Mouse (Mus musculus): Measurements from ENCODE around the gene Pick1. TPM values are rescaled to one million over a fixed set of nuclear protein-coding genes. Genes with fewer than 3 reads are reported as not detected.

Gene Pick1
- polyA plus RNA-seq, 1 experiment from 2014 or later: 52.5 TPM

DNA sequence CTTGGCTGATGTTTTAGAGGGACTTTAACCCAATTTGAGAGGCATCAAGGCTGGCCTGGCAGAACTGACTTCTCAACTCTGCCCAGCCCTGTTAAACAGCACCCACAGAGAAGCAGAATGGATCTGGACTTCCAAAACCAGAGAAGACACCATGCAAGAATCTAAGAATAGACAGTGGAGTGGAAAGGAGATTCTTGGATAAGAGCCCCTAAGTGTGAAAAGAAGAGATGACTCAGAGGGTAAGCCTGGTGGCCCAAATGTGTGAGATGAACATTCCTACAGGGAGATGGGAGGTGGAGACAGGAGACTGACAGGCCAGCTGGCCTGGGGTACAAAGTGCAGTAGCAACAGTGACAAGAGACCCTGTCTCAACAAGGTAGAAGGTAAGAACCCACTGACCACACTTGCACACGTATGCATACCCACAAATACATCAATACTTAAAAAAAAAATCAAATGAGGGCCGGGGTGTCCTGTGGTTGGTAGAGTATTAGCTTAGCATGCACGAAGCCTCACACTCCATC, 33.9 kb downstream of the Pick1 start:
- Histone ChIP-seq H3K4me1 (peaks cover 35% of the 10 kb centered on the region), H3K36me3 (no peaks in the 10 kb centered on the region), H3K27ac (no peak overlapping the region), H3K27me3 (ENCODE audit: low read depth, poor library complexity, severe bottlenecking) (peaks cover 66% of the 10 kb centered on the region), H3K9me3 (replicated peaks) (no peaks in the 10 kb centered on the region), H3K4me3 (no peak overlapping the region)
- DNase-seq (ENCODE audit: low spot score): no peak
- 99% methylated on average over 3 of the region's 3 CpGs for WGBS

- Histone ChIP-seq H3K27ac (no peak overlapping the region), H3K4me1 (peaks cover 28% of the 10 kb centered on the region), H3K36me3 (no peaks in the 10 kb centered on the region), H3K9me3 (replicated peaks) (no peaks in the 10 kb centered on the region), H3K4me3 (no peak overlapping the region), H3K27me3 (ENCODE audit: low read depth, poor library complexity, severe bottlenecking) (peaks cover 66% of the 10 kb centered on the region)
- no peak for DNase-seq (ENCODE audit: low spot score)
- WGBS: 92% methylated on average over 6 of the region's 6 CpGs
Observed at GRCm38 (mm10) chr15:79263726-79264125, 34.8 kb downstream of the Pick1 start.

- H3K27me3 ChIP-seq (ENCODE audit: low read depth, poor library complexity, severe bottlenecking): peaks cover 62% of the 10 kb centered on the region
- no peaks in the 10 kb centered on the region for H3K36me3 ChIP-seq
- no peak for DNase-seq (ENCODE audit: low spot score)
- H3K27ac ChIP-seq: no peak overlapping the region
- H3K9me3 ChIP-seq (replicated peaks): no peaks in the 10 kb centered on the region
- no peak overlapping the region for H3K4me3 ChIP-seq
- WGBS: 76% methylated on average over 4 of the region's 4 CpGs
- H3K4me1 ChIP-seq: peaks cover 24% of the 10 kb centered on the region
Observed at GRCm38 (mm10) chr15:79265384-79265783, 36.4 kb downstream of the Pick1 start.

DNA sequence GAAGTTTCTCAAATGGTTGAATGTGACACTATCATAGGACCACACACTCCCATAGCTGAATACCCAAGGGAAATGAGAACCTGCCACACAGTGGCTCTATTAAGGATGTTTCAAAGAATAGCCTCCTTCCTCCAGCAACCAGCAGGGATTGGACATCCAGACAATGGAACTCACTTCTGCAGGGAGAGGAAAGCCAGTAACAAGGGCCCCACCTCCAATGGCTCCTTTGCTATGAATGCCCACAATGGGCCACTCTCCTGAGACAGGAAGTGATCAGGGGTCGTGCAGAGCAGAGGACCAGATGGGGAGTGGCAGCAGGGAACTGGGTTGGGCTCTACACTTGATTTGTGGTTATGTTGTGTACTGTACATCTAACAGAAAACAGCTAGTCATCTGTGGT, 39.5 kb downstream of the Pick1 start:
- H3K27me3 ChIP-seq (ENCODE audit: low read depth, poor library complexity, severe bottlenecking): peaks cover 49% of the 10 kb centered on the region
- no peaks in the 10 kb centered on the region for H3K36me3 ChIP-seq
- H3K4me3 ChIP-seq: no peak overlapping the region
- no peak overlapping the region for H3K27ac ChIP-seq
- 14% methylated on average over 1 of the region's 1 CpGs for WGBS
- H3K9me3 ChIP-seq (replicated peaks): no peaks in the 10 kb centered on the region
- H3K4me1 ChIP-seq: peaks cover 14% of the 10 kb centered on the region
- DNase-seq (ENCODE audit: low spot score): no peak

DNA sequence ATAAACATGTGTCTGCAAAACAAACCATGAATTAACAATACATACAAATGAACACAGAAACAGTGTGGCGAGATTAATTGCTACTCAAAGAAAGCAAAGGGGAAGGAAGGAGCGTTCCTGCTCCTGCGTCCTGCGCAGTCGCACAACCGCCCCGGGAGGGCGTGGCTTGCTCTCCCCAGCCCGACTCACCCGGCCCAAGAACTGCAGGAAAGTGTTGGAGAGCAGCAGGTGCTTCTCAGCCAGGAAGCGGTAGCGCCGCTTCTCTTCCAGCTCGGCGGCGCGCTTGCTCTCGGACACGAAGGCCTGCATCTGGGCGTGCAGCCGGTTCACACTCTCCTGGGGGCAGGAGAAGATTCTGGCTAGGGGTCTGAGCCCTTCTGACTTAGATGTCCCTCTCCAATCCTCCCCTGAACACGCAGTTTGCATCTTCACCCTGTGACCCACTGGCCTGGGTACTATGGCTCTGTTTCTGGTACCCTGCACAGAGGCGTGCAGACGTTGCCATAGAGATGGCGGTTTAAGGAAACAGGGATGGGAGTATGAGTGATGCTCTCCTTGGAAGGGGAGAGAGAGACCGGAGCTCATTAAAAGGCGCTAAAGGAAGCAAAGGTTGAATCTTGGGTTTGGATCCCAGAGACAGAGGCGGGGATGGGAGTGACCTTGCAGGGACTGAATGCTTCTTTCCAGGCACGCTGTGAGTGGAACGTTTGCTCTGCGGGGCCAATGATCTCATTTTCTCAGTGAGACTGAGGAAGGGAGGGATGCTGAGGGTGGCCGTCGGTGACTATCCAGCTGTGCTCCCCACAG, 41.5 kb downstream of the Pick1 start:
- WGBS: 3% methylated on average over 33 of the region's 33 CpGs
- DNase-seq (ENCODE audit: low spot score): peak; percentile 77
- H3K36me3 ChIP-seq: no peaks in the 10 kb centered on the region
- H3K4me3 ChIP-seq: peak overlapping the region; percentile 49
- peaks cover 44% of the 10 kb centered on the region for H3K27me3 ChIP-seq (ENCODE audit: low read depth, poor library complexity, severe bottlenecking)
- no peak overlapping the region; the same call in 1 of the 2 replicates for H3K27ac ChIP-seq
- H3K9me3 ChIP-seq (replicated peaks): no peaks in the 10 kb centered on the region
- H3K4me1 ChIP-seq: peaks cover 18% of the 10 kb centered on the region

DNA sequence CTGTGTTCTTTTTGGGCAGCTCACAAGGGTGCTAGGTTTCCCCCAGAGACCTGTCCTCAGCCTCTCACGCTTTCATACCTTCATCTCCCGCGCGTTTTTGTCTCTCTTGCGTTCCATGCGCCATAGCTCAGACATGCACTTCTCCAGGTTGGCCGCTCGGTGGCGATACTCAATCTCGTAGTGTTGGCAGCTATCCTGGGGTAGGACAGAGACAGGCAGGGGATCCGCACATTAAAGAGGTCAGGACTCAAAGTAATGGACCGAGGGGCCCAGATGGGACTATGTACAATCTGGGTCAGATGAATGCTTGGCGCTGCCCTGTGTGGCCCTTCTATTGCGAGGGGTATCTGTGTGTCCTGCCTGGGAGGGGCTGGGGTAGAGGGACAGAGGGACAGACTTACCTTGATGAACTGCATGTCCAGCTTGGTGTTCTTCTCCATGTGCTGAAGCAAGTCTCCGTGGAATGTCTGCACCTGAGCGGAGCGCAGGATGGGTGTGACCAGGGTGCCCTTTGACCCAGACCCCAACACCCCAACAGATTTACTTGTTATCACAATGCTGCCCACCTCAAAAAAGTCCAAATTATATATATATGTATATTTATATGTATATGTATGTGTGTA, 42.3 kb downstream of the Pick1 start:
- H3K9me3 ChIP-seq (replicated peaks): no peaks in the 10 kb centered on the region
- peaks cover 18% of the 10 kb centered on the region for H3K4me1 ChIP-seq
- peak; percentile 71 for DNase-seq (ENCODE audit: low spot score)
- H3K4me3 ChIP-seq: peak overlapping the region; percentile 49
- 15% methylated on average over 17 of the region's 17 CpGs for WGBS
- H3K27me3 ChIP-seq (ENCODE audit: low read depth, poor library complexity, severe bottlenecking): peaks cover 44% of the 10 kb centered on the region
- H3K36me3 ChIP-seq: no peaks in the 10 kb centered on the region
- no peak overlapping the region for H3K27ac ChIP-seq

GRCm38 (mm10) chr15:79273020-79273419, 44.0 kb downstream of the Pick1 start:
- Histone ChIP-seq H3K27me3 (ENCODE audit: low read depth, poor library complexity, severe bottlenecking) (peaks cover 38% of the 10 kb centered on the region), H3K36me3 (no peaks in the 10 kb centered on the region), H3K27ac (no peak overlapping the region), H3K9me3 (replicated peaks) (no peaks in the 10 kb centered on the region), H3K4me3 (no peak overlapping the region), H3K4me1 (peaks cover 18% of the 10 kb centered on the region)
- no peak for DNase-seq (ENCODE audit: low spot score)
- WGBS: 65% methylated on average over 10 of the region's 10 CpGs

DNA sequence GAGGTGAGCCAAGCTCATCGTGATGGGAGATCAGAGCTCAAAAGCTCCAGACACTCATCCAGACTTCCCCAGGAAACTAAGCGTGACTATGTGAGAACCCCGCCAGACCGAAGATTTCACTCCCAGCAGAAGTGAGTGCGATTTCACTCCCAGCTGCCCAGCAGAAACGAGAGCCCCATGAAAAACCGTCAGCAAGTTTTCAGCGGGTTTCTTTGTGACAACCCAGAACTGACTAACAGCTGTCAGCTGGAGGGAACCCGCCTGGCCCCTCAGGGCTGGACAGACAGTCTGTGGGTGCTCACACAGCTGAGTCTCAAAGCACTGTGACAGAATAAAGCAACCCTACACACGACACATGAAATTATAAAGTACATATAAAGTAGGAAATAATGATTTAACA, 48.8 kb downstream of the Pick1 start:
- Histone ChIP-seq H3K36me3 (no peaks in the 10 kb centered on the region), H3K9me3 (replicated peaks) (no peaks in the 10 kb centered on the region), H3K4me1 (peaks cover 16% of the 10 kb centered on the region), H3K27ac (no peak overlapping the region), H3K4me3 (no peak overlapping the region), H3K27me3 (ENCODE audit: low read depth, poor library complexity, severe bottlenecking) (peaks cover 11% of the 10 kb centered on the region; the same call in 1 of the 2 replicates)
- DNase-seq (ENCODE audit: low spot score): no peak
- WGBS: 70% methylated on average over 10 of the region's 10 CpGs

- Histone ChIP-seq H3K27ac (no peak overlapping the region), H3K27me3 (ENCODE audit: low read depth, poor library complexity, severe bottlenecking) (no peaks in the 10 kb centered on the region), H3K4me1 (peaks cover 11% of the 10 kb centered on the region), H3K9me3 (replicated peaks) (no peaks in the 10 kb centered on the region), H3K36me3 (no peaks in the 10 kb centered on the region), H3K4me3 (no peak overlapping the region)
- no peak for DNase-seq (ENCODE audit: low spot score)
- 24% methylated on average over 6 of the region's 6 CpGs for whole genome bisulfite sequencing
Observed at GRCm38 (mm10) chr15:79280209-79280608, 51.2 kb downstream of the Pick1 start.

- H3K9me3 ChIP-seq (replicated peaks): no peaks in the 10 kb centered on the region
- 72% methylated on average over 5 of the region's 5 CpGs for WGBS
- H3K27me3 ChIP-seq (ENCODE audit: low read depth, poor library complexity, severe bottlenecking): no peaks in the 10 kb centered on the region
- no peak overlapping the region for H3K4me3 ChIP-seq
- peaks cover 18% of the 10 kb centered on the region for H3K4me1 ChIP-seq
- no peak for DNase-seq (ENCODE audit: low spot score)
- 0 out of 2 replicates have a peak overlapping the region, but pooled peaks have one; percentile 4 for H3K27ac ChIP-seq
- no peaks in the 10 kb centered on the region for H3K36me3 ChIP-seq
Observed at GRCm38 (mm10) chr15:79280850-79281249, 51.9 kb downstream of the Pick1 start.

GRCm38 (mm10) chr15:79281389-79281788, 52.4 kb downstream of the Pick1 start:
- Histone ChIP-seq H3K27me3 (ENCODE audit: low read depth, poor library complexity, severe bottlenecking) (no peaks in the 10 kb centered on the region), H3K9me3 (replicated peaks) (no peaks in the 10 kb centered on the region), H3K36me3 (peaks cover 4% of the 10 kb centered on the region), H3K4me3 (no peak overlapping the region), H3K4me1 (peaks cover 19% of the 10 kb centered on the region), H3K27ac (no peak overlapping the region)
- no peak for DNase-seq (ENCODE audit: low spot score)
- whole genome bisulfite sequencing: 80% methylated on average over 1 of the region's 1 CpGs

GRCm38 (mm10) chr15:79282434-79282833, 53.5 kb downstream of the Pick1 start:
- peaks cover 15% of the 10 kb centered on the region for H3K36me3 ChIP-seq
- WGBS: 84% methylated on average over 5 of the region's 5 CpGs

DNA sequence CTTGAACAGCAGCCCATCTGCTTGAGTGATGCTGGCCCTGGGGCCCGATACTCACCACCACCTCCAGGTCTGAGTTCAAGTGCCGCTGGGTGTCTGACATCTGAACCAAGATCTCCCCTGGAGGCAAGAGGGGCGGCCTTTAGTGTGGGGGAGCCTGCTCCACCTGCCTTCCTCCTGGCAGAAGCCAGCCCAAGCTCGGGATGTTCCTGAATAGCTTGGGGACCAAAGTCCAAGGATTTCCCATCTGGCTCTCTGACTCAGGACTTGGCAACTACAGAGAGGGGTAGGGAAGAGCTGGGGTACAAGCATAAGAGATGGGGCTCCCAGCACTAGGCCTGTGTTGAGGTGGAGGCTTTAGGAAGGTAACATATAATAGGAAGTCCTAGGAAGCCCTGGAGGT, 54.4 kb downstream of the Pick1 start:
- no peaks in the 10 kb centered on the region for H3K27me3 ChIP-seq (ENCODE audit: low read depth, poor library complexity, severe bottlenecking)
- no peak overlapping the region for H3K4me3 ChIP-seq
- WGBS: 83% methylated on average over 4 of the region's 4 CpGs

More at GRCm38 (mm10) chr15:79282434-79282833, 53.5 kb downstream of the Pick1 start:
- Histone ChIP-seq H3K4me1 (peaks cover 19% of the 10 kb centered on the region), H3K4me3 (no peak overlapping the region), H3K9me3 (replicated peaks) (no peaks in the 10 kb centered on the region), H3K27ac (no peak overlapping the region), H3K27me3 (ENCODE audit: low read depth, poor library complexity, severe bottlenecking) (no peaks in the 10 kb centered on the region)
- no peak for DNase-seq (ENCODE audit: low spot score)

More for the DNA sequence above, 54.4 kb downstream of the Pick1 start:
- peaks cover 22% of the 10 kb centered on the region for H3K36me3 ChIP-seq
- H3K27ac ChIP-seq: no peak overlapping the region
- no peak for DNase-seq (ENCODE audit: low spot score)
- H3K4me1 ChIP-seq: peaks cover 19% of the 10 kb centered on the region
- H3K9me3 ChIP-seq (replicated peaks): no peaks in the 10 kb centered on the region
